Mouse (Mus musculus) lung, postnatal 0 days (tissue): Measurements from ENCODE around the gene Endog.

ENCODE experiments used
- CTCF ChIP-seq: IDR thresholded peaks from 2 replicates; pipeline ENCODE4 v1.5.1; 2016; ENCODE audit warnings: antibody characterized with exemption, mild to moderate bottlenecking
- EP300 ChIP-seq: IDR thresholded peaks from 2 replicates; pipeline ENCODE4 v1.6.1; 2016; ENCODE audit warnings: antibody characterized with exemption, mild to moderate bottlenecking, control low read depth

DNA sequence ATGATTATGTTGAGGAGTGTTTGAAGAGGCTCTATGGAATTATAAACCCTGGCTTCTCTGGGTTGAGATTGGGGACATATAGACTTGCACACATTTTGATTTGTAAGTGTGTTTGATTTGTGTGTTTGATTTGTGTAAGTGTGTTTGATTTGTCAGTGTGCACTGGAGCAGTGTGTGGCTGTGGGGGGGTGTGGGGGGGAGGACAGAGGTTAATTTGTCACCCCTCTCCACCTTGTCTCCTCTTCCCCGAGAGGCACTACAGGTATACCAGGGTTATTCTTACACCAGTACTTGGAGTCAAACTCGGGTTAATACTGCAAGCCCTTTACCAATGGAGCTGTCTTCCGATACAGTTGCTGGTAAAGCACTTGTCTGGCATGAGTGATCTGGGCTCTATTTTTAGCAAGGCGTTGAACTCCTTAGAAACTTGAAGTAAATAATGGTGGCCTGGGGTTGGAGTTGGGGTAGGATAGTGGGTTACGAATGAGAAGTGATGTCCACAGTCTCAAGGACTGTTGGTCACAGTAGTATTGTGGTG is 29.2 kb downstream of the Endog start:
- TF ChIP-seq CTCF, result no peak
- TF ChIP-seq EP300, result no peak
